Mouse (Mus musculus): ENCODE measurements around the gene Tekt4. TPM values are rescaled to one million over a fixed set of nuclear protein-coding genes. Genes with fewer than 3 reads are reported as not detected.

The Tekt4 gene
- polyA plus RNA-seq, 1 experiment from 2014 or later, result 1.9 TPM

DNA sequence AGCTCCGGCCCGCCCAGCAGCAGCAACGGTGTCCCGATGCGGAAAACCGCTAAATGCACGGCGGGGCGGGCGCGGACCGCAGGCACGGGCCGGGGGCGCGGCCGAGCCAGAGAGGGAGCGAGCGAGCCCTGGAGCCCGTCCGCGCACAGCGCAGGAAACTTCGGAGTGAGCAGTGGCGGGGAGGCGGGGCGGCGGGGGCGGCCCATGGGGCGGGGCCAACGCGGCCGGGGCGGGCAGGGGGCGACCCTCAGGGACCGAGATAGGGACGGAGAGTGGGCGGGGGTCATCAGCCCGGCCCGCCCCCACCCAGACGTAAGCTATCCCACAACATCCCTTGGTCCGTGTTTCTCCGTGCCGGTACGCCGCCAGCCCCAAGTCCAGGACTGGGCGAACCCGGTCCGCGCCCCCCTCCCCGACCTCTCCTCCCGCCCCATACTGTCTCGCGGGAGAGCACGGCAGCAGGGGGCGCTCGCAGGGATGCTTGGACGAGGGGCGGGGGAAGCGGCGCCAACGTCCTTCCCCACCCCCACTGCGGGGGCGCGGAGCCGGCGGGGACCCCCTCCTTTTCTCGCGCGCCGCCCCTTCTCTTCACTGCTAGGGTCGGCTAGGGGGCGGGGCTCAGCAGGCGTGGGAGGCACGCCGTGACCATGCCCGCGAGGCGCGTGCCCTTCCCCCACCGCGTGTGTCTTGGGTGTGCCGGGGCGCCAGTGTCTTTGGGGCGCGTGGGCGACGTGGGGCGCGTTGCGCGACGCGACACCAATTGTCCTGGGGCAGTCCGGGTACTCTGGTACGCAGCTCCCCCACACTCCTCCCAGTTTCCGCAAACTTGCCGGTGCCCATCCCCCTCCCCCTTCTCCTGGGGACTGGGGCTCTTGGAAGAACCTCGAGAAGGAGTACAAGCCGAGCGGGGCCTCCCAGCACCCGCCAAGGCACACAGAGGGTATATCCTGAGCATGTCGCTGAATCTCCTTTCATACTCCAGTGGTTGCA, 20.5 kb upstream of the Tekt4 start, which contains the start of gene Cacna1h:
TSS of gene Cacna1h (minus strand) at position 167 of the 990 bp plus-strand sequence.
- ATAC-seq (replicated peaks), result peak; percentile 88
- Histone ChIP-seq H3K27ac (replicated peaks) (peak within 1 kb of the TSS; percentile 75), H3K36me3 (no peaks in the 10 kb centered on the region), H3K9ac (replicated peaks) (peak within 1 kb of the TSS; percentile 73), H3K4me3 (peak within 1 kb of the TSS; percentile 82), H3K27me3 (peaks cover 9% of the 10 kb centered on the region; the same call in 1 of the 2 replicates), H3K4me2 (replicated peaks) (peak within 1 kb of the TSS; percentile 69), H3K4me1 (peaks cover 44% of the 10 kb centered on the region), H3K9me3 (no peaks in the 10 kb centered on the region)
- under 1% methylated on average over 89 of the region's 103 CpGs for WGBS

DNA sequence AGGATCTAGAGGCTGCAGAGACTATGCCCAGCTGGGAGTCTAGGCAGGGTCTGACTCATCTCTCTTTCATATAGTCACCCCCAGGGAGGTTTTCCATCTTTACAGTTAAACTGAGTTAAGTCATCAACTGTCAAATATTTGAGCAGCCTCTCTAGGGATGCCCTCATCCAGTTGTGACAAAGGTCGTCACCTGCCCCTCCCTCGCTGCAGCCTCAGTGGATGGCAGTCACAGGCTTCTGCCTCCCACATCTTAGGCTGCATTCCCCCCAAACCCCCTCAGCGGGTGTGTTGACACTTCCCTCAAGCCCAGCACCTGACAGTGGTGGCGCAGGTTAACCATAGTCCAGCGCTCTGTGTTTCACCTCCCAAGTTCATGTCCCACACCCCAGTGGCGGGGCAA, 13.0 kb upstream of the Tekt4 start:
- no peak for ATAC-seq (replicated peaks)
- no peak overlapping the region for H3K9ac ChIP-seq (replicated peaks)
- WGBS, result 84% methylated on average over 6 of the region's 6 CpGs
- H3K27ac ChIP-seq (replicated peaks), result no peak overlapping the region
- no peaks in the 10 kb centered on the region for H3K36me3 ChIP-seq
- no peak overlapping the region for H3K4me3 ChIP-seq
- H3K27me3 ChIP-seq, result no peaks in the 10 kb centered on the region
- no peaks in the 10 kb centered on the region for H3K4me1 ChIP-seq
- H3K9me3 ChIP-seq, result no peaks in the 10 kb centered on the region
- H3K4me2 ChIP-seq (replicated peaks), result no peak overlapping the region

DNA sequence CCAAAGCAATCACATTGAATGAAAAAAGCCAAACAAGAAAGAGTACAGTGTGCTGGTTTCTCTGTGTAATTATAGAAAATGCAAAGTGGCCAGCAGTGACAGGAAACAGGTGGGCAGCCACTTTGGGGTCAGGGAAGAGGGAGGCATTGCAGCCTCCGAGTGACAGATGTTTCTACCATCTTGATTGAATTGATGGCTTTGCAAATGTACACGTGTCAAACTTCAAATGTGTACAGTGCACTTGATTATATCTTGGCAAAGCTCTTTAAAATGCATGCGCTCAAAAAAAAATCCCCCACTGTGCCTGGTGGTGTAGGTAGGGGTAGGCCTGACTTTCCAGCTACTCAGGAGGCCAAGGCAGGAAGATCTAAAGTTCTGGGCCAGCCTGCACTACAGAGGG, 11.5 kb upstream of the Tekt4 start:
- Histone ChIP-seq H3K4me3 (no peak overlapping the region), H3K27ac (replicated peaks) (no peak overlapping the region), H3K4me2 (replicated peaks) (no peak overlapping the region), H3K9ac (replicated peaks) (no peak overlapping the region), H3K36me3 (no peaks in the 10 kb centered on the region), H3K27me3 (no peaks in the 10 kb centered on the region), H3K9me3 (no peaks in the 10 kb centered on the region), H3K4me1 (no peaks in the 10 kb centered on the region)
- 57% methylated on average over 3 of the region's 3 CpGs for WGBS
- no peak for ATAC-seq (replicated peaks)

DNA sequence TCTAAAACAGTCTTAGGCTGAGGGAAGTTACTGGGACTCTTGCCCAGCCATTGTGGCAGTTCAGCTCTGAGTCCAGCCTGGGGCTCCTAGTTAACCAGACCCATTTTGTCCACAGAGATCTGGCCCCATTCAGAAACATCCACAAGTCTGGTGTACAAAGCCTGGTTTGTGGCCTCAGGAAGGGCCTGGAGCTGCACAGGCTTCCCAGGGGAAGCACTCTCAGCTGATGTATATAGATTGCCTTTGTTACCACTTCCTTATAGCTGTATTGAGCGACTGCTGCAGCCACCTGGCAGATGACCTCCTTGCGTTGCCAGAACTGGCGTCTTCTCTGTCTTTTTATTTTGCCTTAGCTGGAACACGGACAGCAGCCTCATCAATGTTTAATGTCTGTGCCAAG, 9.3 kb upstream of the Tekt4 start:
- Histone ChIP-seq H3K4me2 (replicated peaks) (no peak overlapping the region), H3K4me1 (no peaks in the 10 kb centered on the region), H3K36me3 (no peaks in the 10 kb centered on the region), H3K9me3 (no peaks in the 10 kb centered on the region), H3K27ac (replicated peaks) (no peak overlapping the region), H3K9ac (replicated peaks) (no peak overlapping the region), H3K4me3 (no peak overlapping the region), H3K27me3 (no peaks in the 10 kb centered on the region)
- WGBS, result 75% methylated on average over 4 of the region's 4 CpGs
- no peak for ATAC-seq (replicated peaks)

DNA sequence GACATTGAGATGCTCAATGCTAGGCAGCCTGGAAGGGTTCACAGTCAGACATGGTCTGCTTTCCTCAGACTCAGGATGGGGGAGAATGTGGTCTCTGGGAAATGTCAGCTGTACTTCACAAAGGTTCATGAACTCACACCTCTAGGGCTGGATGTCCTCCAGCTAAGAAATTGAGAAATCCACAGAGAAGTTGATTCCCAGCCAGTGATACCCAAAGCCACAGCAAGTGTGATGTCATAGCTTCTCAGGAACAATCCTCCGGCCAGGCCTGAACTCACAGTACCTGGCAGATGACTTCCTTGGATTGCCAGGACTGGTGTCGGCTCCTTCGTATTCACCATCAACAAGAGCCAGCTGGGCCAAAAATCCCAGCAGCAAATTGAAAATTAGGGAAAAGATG, 8.6 kb upstream of the Tekt4 start:
- ATAC-seq (replicated peaks), result no peak
- no peak overlapping the region for H3K4me2 ChIP-seq (replicated peaks)
- 68% methylated on average over 3 of the region's 3 CpGs for WGBS
- no peak overlapping the region for H3K27ac ChIP-seq (replicated peaks)
- no peaks in the 10 kb centered on the region for H3K27me3 ChIP-seq
- H3K9ac ChIP-seq (replicated peaks), result no peak overlapping the region
- H3K36me3 ChIP-seq, result no peaks in the 10 kb centered on the region
- no peaks in the 10 kb centered on the region for H3K9me3 ChIP-seq
- no peak overlapping the region for H3K4me3 ChIP-seq
- no peaks in the 10 kb centered on the region for H3K4me1 ChIP-seq

DNA sequence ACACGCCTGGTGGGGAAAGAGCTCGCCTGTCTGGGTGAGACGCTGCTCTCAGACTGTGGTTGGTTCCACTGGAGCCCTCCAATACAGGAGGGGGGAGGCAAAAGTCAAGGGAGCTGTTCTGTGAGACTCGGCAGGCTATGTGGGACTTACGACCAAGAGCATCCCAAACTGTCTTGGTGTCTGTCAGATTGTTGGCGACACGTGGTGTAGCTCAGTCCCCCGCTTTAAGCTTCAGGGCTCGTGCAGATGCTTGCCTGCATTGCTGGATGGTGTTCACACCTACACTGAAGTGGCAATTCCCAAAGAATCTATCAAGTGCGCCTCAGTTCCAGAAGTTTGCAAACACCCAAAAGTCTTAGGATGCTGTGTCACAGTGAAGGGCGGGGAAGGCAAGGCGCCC, 6.5 kb upstream of the Tekt4 start:
- H3K36me3 ChIP-seq, result no peaks in the 10 kb centered on the region
- H3K9ac ChIP-seq (replicated peaks), result no peak overlapping the region
- 83% methylated on average over 12 of the region's 12 CpGs for WGBS
- no peaks in the 10 kb centered on the region for H3K27me3 ChIP-seq
- H3K9me3 ChIP-seq, result no peaks in the 10 kb centered on the region
- no peak overlapping the region for H3K4me3 ChIP-seq
- ATAC-seq (replicated peaks), result no peak
- no peak overlapping the region for H3K27ac ChIP-seq (replicated peaks)
- H3K4me1 ChIP-seq, result no peaks in the 10 kb centered on the region
- H3K4me2 ChIP-seq (replicated peaks), result no peak overlapping the region

DNA sequence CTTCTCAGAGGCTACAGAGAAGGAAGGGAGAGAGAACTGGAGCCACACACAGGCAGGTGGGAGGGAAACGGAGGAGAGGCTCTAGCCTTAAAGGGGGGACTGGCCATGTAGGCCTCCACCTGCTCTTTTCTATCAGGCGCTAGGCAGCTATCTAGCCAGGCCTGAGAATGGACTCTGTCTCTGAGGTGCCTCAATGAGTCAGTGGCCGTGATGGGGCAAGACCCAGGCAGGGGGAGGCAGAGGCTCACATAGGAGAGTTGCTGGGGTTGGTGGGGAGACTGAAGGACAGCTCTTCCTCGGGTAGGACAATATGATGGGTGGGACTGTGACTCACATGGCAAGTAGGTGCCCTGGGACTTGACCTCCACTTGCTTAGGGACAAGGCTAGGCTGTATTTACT, 4.1 kb upstream of the Tekt4 start:
- Histone ChIP-seq H3K27ac (replicated peaks) (no peak overlapping the region), H3K4me1 (no peaks in the 10 kb centered on the region), H3K27me3 (no peaks in the 10 kb centered on the region), H3K4me3 (no peak overlapping the region), H3K36me3 (no peaks in the 10 kb centered on the region), H3K9ac (replicated peaks) (no peak overlapping the region), H3K4me2 (replicated peaks) (no peak overlapping the region), H3K9me3 (no peaks in the 10 kb centered on the region)
- WGBS, result 63% methylated on average over 4 of the region's 4 CpGs
- ATAC-seq (replicated peaks), result no peak

DNA sequence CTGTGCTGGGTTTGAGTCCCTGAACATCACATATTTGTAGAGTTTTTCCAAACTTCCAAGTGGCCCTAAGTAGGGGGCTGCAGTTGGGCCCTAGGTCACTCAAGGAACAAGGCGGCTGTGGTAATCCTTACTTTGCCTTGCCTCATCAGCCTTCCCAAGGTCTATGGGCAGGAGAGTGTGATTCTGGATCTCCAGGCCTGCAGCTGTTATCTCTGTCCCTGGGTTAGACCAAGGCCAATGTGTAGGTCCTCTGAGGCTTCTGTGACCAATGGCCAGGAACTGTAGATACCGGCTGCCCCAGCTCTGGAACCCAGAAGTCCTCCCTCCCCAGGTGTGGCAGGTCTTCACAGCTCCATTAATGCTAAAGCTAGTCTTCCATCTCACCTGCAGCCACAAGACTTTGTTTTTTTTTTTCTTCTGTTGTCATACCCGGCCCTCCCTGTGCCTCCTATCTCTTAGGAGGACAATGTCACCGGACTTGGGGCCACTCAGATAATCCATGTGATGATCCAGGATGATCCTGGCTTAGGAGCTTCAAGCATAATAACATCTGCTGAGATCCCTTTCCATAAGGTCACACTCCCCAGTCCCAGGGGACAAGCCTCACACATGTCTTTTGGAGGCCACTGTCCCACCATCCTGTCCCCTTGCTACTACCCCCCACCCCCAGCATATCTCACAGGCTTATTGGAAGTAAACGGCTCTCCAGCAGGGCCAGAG, 2.0 kb upstream of the Tekt4 start:
- no peak overlapping the region for H3K9ac ChIP-seq (replicated peaks)
- H3K4me1 ChIP-seq, result no peaks in the 10 kb centered on the region
- H3K9me3 ChIP-seq, result no peaks in the 10 kb centered on the region
- no peak overlapping the region for H3K4me2 ChIP-seq (replicated peaks)
- H3K4me3 ChIP-seq, result no peak overlapping the region
- H3K27me3 ChIP-seq, result no peaks in the 10 kb centered on the region
- 82% methylated on average over 5 of the region's 5 CpGs for WGBS
- no peak overlapping the region for H3K27ac ChIP-seq (replicated peaks)
- no peak for ATAC-seq (replicated peaks)
- H3K36me3 ChIP-seq, result no peaks in the 10 kb centered on the region

DNA sequence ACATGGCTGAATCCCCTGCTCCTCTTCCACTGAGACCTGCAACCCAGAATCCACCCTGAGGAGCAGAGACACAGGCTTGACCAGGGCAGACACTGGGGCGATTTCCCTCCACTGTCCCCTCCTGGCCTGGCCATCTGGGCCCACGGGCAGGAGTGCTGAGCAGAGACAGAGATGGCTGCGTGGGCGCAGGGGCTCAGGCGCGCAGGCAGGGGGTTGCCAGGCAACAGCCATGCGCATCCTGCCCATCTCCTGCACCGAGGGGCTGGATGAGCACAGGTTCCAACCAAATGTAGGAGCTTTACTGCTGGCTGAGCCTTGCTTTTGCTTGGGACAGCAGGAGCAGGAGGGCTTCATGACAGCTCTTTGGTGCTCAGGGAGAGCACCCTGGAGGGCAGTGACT, 2.1 kb downstream of the Tekt4 start:
- WGBS, result 57% methylated on average over 8 of the region's 8 CpGs
- H3K27me3 ChIP-seq, result no peaks in the 10 kb centered on the region
- no peak overlapping the region for H3K9ac ChIP-seq (replicated peaks)
- H3K9me3 ChIP-seq, result no peaks in the 10 kb centered on the region
- H3K4me1 ChIP-seq, result no peaks in the 10 kb centered on the region
- no peak overlapping the region for H3K4me3 ChIP-seq
- no peak overlapping the region for H3K4me2 ChIP-seq (replicated peaks)
- H3K36me3 ChIP-seq, result no peaks in the 10 kb centered on the region
- ATAC-seq (replicated peaks), result peak; percentile 57
- H3K27ac ChIP-seq (replicated peaks), result peak overlapping the region; percentile 15; the same call in 1 of the 2 replicates

DNA sequence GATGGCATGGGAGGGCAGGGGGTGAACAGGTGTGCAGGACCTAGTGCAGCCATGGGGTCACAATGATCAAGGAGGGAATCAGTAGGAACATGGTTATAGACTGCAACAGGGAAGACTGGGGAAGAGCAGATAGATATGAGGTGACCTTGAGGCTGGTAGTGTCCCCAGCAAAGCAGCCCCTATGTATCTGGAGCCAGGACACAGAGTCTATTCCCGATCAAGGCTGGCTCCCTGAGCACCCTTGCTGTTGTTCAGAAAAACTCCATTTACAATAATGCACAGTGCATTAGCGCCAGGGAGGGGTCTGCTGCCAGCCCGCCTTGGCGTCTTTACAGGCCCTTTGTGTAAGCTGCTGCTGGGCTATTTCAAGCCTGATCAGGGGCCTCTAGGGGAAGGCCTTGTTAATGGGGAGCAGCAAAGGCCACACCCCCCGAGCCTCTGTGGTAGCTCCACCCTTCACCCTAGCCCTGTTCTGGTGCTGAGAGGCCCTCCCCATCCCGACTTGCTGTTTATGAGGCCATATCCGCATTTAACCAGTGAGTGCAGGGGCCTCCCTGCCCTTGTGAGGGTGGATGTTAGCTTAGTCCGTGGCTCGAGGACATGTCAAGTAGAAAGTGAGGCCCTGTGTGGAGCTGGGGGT, 7.9 kb downstream of the Tekt4 start:
- 9% methylated on average over 9 of the region's 9 CpGs for WGBS
- Histone ChIP-seq H3K27me3 (no peaks in the 10 kb centered on the region), H3K27ac (replicated peaks) (no peak overlapping the region), H3K4me1 (peaks cover 9% of the 10 kb centered on the region), H3K4me2 (replicated peaks) (no peak overlapping the region), H3K36me3 (no peaks in the 10 kb centered on the region), H3K9me3 (no peaks in the 10 kb centered on the region), H3K9ac (replicated peaks) (0 out of 2 replicates have a peak overlapping the region, but pooled peaks have one; percentile 19), H3K4me3 (no peak overlapping the region)
- peak; percentile 78 for ATAC-seq (replicated peaks)

DNA sequence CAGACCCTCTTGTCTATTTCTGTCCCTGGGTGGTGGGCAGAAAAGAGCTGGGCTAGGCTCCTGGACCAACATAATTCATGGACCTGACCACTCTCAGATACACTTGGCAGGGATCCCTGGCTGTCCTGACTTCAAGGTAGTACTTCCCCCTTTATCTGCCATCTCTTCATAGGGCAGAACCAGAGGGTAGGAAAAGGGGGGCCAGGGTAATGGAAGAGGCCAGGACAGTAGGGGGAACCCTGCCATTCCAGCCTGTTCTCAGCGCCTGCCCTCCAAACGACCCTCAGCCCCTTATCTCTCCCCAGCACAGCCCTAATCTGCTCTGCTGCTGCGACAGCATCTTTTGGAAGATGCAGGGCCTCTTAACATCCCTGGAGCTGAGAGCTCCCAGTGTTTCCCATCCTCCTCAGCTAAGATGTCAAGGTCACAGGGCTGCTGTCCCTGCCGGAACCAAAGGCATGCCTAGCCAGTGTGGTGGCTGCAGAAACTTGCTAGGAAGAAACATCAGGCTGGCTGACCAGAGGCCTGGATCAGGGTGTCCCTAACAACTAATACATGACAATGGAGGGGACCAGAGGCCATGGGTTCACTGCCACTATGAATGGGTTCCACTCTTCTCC, 9.0 kb downstream of the Tekt4 start:
- Histone ChIP-seq H3K9ac (replicated peaks) (no peak overlapping the region), H3K27ac (replicated peaks) (no peak overlapping the region), H3K4me2 (replicated peaks) (no peak overlapping the region), H3K4me1 (peaks cover 9% of the 10 kb centered on the region), H3K36me3 (no peaks in the 10 kb centered on the region), H3K9me3 (no peaks in the 10 kb centered on the region), H3K4me3 (no peak overlapping the region), H3K27me3 (0 out of 2 replicates have a peak, but pooled peaks cover 3% of the 10 kb centered on the region)
- ATAC-seq (replicated peaks), result no peak
- WGBS, result 68% methylated on average over 4 of the region's 4 CpGs

All from forebrain, embryonic 15.5 days (tissue).